Mouse (Mus musculus) small intestine, adult 2 months (tissue): Measurements from ENCODE around the gene Copz1. TPM values are rescaled to one million over a fixed set of nuclear protein-coding genes. Genes with fewer than 3 reads are reported as not detected.
"Not testable (repeated sequence)": the region's sequence is repeated elsewhere in the genome, so short reads cannot be mapped to it uniquely, and the experiment has no call there.

Experiments used
- H3K27ac ChIP-seq: fragments of 200-500 bp; 2 replicates; pipeline ENCODE4 v1.5.1; 2012; ENCODE audit warnings: low read depth, low read length, control low read depth, inconsistent platforms; ENCODE audit not compliant: insufficient read depth
- H3K27me3 ChIP-seq: fragments of 200-500 bp; 2 replicates; pipeline ENCODE4 v1.6.1; 2012; ENCODE audit warnings: mild to moderate bottlenecking, moderate library complexity, low read length, inconsistent platforms; ENCODE audit not compliant: control insufficient read depth, insufficient read depth
- H3K36me3 ChIP-seq: fragments of 200-500 bp; 2 replicates; pipeline ENCODE4 v1.6.1; 2012; ENCODE audit warnings: mild to moderate bottlenecking, low read length, control low read depth, inconsistent platforms; ENCODE audit not compliant: control insufficient read depth, insufficient read depth
- H3K4me1 ChIP-seq: fragments of 200-500 bp; 2 replicates; pipeline ENCODE4 v1.6.1; 2012; ENCODE audit warnings: low read length, inconsistent platforms, mixed read lengths; ENCODE audit not compliant: control insufficient read depth, insufficient read depth, insufficient read length
- H3K4me3 ChIP-seq: fragments of 200-500 bp; 2 replicates; pipeline ENCODE4 v1.5.1; 2012; ENCODE audit warnings: low read depth, mild to moderate bottlenecking, control low read depth, inconsistent platforms, low read length, moderate library complexity
- CTCF ChIP-seq: fragments of 200-500 bp; IDR thresholded peaks from 2 replicates; pipeline ENCODE4 v1.5.1; 2012; ENCODE audit warnings: low read depth, mild to moderate bottlenecking, control low read depth, inconsistent platforms, low read length, moderate library complexity, mixed read lengths; ENCODE audit not compliant: insufficient replicate concordance, insufficient read length; ENCODE audit errors: extremely low read depth
- POLR2A ChIP-seq: fragments of 200-500 bp; IDR thresholded peaks from 2 replicates; pipeline ENCODE4 v1.6.1; 2012; ENCODE audit warnings: low read depth, mild to moderate bottlenecking, control low read depth, inconsistent platforms, low read length, moderate library complexity
- WGBS: fragments of 180-500 bp; shearing (Covaris S2); methylation state at CpG from one replicate; pipeline ENCODE4 v1.1.7; 2018; 5-methylcytosine and 5-hydroxymethylcytosine counted together
- polyA plus RNA-seq: library from polyadenylated mRNA; depleted of rRNA; stranded (reverse); fragments of >200 nt; gene quantifications from 2 replicates; pipeline ENCODE4 v1.2.3, GENCODE M21; 2012

Copz1 gene
- polyA plus RNA-seq, 1 experiment, result 111 TPM

DNA sequence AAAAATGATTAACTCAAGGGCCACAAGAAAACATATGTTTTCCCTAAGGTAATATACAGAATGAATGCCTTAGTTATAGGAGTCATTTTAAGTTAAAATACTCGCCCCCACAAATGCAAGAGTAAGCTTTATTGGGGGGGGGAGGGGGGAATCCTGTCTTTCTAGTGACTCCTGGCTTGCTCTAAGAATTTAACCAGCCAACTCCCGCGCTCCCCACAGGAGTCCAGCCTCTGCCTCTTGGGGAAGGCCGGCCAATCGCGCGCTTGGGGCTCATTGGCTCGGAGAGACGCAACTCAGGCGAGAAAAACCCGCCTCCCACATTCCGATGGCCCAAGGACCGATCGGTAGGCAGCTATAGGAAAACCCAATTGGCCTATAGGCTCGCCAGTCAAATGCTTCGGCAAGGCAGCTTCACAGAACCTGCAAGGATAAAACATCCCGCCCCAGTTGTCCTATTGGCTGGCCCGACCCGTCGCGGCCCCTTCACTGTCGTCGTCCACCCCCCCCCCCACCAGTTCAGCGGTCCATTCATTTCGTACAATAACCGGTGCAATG lies 33.3 kb upstream of the Copz1 start:
- H3K36me3 ChIP-seq, result peaks cover 25% of the 10 kb centered on the region
- TF ChIP-seq POLR2A, result no peak
- H3K27me3 ChIP-seq, result no peaks in the 10 kb centered on the region
- peaks cover 4% of the 10 kb centered on the region for H3K4me1 ChIP-seq
- peak overlapping the region; percentile 80 for H3K4me3 ChIP-seq
- H3K27ac ChIP-seq, result peak overlapping the region; percentile 70
- WGBS, result under 1% methylated on average over 26 of the region's 26 CpGs

DNA sequence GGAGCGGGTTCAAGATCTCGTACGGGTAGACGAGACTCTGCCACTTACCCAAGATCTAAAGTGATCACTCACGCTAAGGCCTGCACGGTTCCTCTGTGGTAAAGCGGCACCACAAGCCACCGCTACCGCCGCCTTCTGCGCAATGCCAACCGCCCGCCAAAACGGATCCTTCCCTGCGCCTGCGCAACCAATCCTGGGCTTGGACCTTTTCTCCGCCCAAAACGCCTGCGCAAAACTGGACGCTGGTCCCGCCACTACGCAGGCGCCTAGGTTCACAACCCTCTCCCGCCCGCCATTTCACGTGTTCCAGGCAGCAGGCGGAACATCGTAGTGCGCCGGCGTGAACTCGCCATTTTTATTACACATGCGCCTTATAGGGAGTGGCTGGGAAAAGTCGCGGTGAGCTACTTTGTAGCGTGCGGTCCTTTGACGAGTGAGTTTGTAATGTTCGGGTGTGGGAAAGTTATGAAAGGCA lies 32.8 kb upstream of the Copz1 start, which contains the start of gene Cbx5:
Cbx5 (minus strand) TSS at position 132 of the 475 bp plus-strand sequence.
- no peaks in the 10 kb centered on the region for H3K27me3 ChIP-seq
- 0 out of 2 replicates have a peak, but pooled peaks have one; percentile 17 for TF ChIP-seq POLR2A
- no peak for TF ChIP-seq CTCF
- H3K4me3 ChIP-seq, result peak within 1 kb of the TSS; percentile 80
- H3K36me3 ChIP-seq, result peaks cover 25% of the 10 kb centered on the region
- H3K27ac ChIP-seq, result peak within 1 kb of the TSS; percentile 88
- WGBS, result under 1% methylated on average over 39 of the region's 39 CpGs
- peaks cover 4% of the 10 kb centered on the region for H3K4me1 ChIP-seq

DNA sequence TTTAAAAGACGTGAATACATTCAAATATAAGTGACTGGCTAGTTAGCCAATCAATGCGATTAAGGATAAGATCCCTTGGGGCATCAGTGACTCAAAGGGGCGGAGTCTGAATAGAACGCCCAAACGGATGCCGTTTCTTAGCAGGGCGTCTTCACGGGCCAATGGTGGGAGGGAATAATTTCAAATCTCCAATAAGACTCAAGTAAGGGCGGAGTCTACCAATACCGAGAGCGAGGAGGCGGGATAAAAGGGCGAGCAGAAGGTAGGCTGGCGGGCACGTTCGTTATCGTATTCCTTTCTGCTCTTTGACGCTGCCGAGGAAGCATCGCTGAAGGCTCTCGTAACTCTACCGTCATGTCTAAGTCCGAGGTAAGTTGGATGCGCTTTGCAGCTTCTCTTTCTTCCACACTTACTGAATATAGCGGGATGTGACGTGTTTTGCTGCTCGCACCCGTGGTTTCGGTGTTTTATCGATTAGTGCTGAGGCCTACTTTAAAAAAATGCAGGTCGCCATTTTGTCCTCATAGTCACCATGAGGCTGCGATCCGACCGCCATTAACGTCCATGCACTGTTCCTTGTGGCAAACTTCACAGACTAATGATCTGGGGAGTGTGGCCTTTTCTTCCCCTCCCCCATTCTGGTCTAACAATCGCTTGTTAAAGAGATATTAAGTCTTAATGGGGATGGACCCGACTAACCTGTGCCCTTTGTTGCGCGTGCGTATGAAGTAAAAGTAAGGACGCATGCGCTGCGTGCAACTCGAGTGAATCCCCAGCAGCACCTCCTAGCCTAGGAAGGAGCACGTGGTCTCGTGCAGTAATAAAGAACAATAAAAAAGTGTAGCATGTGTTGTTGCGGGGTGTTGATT lies 32.1 kb upstream of the Copz1 start, which contains the start of gene Hnrnpa1:
Hnrnpa1 (plus strand) TSS at position 273 of the 869 bp plus-strand sequence.
- Histone ChIP-seq H3K27me3 (no peaks in the 10 kb centered on the region), H3K4me3 (peak within 1 kb of the TSS; percentile 80), H3K27ac (peak within 1 kb of the TSS; percentile 88), H3K4me1 (peaks cover 4% of the 10 kb centered on the region), H3K36me3 (peaks cover 30% of the 10 kb centered on the region)
- TF ChIP-seq POLR2A (0 out of 2 replicates have a peak, but pooled peaks have one; percentile 51), CTCF (no peak)
- under 1% methylated on average over 47 of the region's 47 CpGs for WGBS

DNA sequence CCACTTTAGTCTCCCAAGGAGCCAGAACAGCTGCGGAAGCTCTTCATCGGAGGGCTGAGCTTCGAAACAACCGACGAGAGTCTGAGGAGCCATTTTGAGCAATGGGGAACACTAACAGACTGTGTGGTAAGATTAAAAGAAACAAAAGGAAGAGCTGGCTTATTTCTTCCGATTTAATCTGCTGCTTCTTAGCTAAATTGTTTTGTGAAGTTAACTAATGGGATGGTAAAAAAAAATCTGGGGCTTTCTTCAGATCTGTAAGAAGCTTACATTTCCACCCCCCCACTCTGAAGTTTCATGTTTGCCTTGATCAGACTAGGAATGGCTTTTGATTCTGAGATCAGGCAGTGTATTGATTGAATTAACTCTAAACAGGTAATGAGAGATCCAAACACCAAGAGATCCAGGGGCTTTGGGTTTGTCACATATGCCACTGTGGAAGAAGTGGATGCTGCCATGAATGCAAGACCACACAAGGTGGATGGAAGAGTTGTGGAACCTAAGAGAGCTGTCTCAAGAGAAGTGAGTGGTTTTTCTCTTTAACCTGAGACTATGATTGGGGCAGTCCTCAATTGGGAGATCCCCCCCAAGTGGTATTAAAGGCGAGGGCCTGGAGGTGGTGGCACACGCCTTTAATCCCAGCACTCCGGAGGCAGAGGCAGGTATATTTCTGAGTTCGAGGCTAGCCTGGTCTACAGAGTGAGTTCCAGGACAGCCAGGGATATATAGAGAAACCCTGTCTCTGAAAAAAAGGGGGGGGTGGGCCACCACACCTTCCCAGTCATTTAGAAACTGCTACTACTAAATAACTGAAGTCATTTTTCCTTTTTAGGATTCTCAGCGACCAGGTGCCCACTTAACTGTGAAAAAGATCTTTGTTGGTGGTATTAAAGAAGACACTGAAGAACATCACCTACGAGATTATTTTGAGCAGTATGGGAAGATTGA lies 31.2 kb upstream of the Copz1 start:
- H3K27me3 ChIP-seq, H3K4me1 ChIP-seq: not testable (repeated sequence)
- Histone ChIP-seq H3K4me3 (peak overlapping the region; percentile 80), H3K27ac (peak overlapping the region; percentile 88; the same call in 1 of the 2 replicates), H3K36me3 (peaks cover 38% of the 10 kb centered on the region)
- 3% methylated on average over 12 of the region's 12 CpGs for WGBS

DNA sequence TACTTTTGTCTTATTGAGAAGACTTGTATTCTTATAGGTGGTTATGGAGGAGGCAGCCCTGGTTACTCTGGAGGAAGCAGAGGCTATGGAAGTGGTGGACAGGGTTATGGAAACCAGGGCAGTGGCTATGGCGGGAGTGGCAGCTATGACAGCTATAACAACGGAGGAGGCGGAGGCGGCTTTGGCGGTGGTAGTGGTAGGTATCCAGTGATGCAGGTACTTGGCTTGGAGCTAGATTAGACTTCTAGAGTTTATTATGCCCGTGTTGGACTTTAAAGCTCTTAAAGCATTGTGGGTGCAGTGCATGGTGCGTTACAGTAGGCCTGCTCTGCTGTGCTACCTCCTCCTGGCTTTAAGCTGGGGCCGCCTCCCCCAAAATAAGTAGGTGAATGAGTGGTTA lies 29.6 kb upstream of the Copz1 start:
- WGBS, result 19% methylated on average over 8 of the region's 8 CpGs
- H3K4me3 ChIP-seq, result 0 out of 2 replicates have a peak overlapping the region, but pooled peaks have one; percentile 8
- peaks cover 4% of the 10 kb centered on the region for H3K4me1 ChIP-seq
- peaks cover 53% of the 10 kb centered on the region for H3K36me3 ChIP-seq
- H3K27ac ChIP-seq, result no peak overlapping the region
- TF ChIP-seq POLR2A (no peak), CTCF (no peak)
- H3K27me3 ChIP-seq, result no peaks in the 10 kb centered on the region

DNA sequence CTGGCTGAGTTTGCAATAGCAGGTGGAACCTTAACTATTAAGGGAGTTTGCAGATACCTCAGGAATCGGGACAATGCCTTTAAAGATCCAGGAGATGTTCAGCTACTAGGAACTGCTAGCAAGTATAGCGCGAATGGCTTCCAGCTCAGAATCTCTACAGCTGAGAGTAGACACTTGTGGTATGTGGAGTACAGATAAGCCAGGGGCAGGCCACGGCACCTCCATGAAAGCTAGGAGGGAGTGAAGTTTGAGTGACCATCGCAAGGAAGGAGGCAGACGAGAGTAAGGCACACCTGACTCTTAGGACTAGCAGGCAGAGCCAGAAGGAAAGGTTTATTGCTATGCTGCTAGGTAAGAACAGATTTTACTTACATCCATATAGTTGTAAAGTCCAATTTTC lies 26.9 kb upstream of the Copz1 start:
- Histone ChIP-seq H3K27ac (no peak overlapping the region), H3K36me3 (peaks cover 65% of the 10 kb centered on the region), H3K4me1 (peaks cover 4% of the 10 kb centered on the region), H3K4me3 (no peak overlapping the region), H3K27me3 (no peaks in the 10 kb centered on the region)
- TF ChIP-seq CTCF, result 0 out of 2 replicates have a peak, but pooled peaks have one; percentile 4
- no peak for TF ChIP-seq POLR2A
- 72% methylated on average over 6 of the region's 6 CpGs for WGBS
